Mouse (Mus musculus): ENCODE results near the gene Stard10. TPM values are rescaled to one million over a fixed set of nuclear protein-coding genes. Genes with fewer than 3 reads are reported as not detected.

Stard10 gene
- polyA plus RNA-seq, 1 experiment from 2014 or later = 134 TPM

- H3K4me2 ChIP-seq (ENCODE audit: low read length) = no peak overlapping the region
- no peaks in the 10 kb centered on the region for H3K9me3 ChIP-seq (ENCODE audit: control insufficient read depth, low read length)
- H3K27ac ChIP-seq (ENCODE audit: low read depth) = no peak overlapping the region
- ATAC-seq (replicated peaks; ENCODE audit: low FRiP score, low TSS enrichment, low read depth) (no peak), DNase-seq (ENCODE audit: low spot score) (no peak)
- H3K4me1 ChIP-seq (replicated peaks; ENCODE audit: control insufficient read depth, insufficient read depth, low read length) = peaks cover 9% of the 10 kb centered on the region; the same call in 1 of the 2 replicates
- H3K27me3 ChIP-seq (replicated peaks; ENCODE audit: control insufficient read depth, insufficient read depth, low read length) = no peaks in the 10 kb centered on the region
- H3K9ac ChIP-seq (ENCODE audit: low read length) = no peak overlapping the region
- no peaks in the 10 kb centered on the region for H3K36me3 ChIP-seq (ENCODE audit: control insufficient read depth, insufficient read depth, low read length)
- no peak overlapping the region for H3K4me3 ChIP-seq (ENCODE audit: low read depth, low read length)
- 77% methylated on average over 3 of the region's 3 CpGs for WGBS
Observed at GRCm38 (mm10) chr7:101356868-101357267, 40.0 kb downstream of the Stard10 start.

- no peaks in the 10 kb centered on the region for H3K9me3 ChIP-seq (ENCODE audit: control insufficient read depth, low read length)
- no peak overlapping the region for H3K9ac ChIP-seq (ENCODE audit: low read length)
- no peaks in the 10 kb centered on the region for H3K27me3 ChIP-seq (replicated peaks; ENCODE audit: control insufficient read depth, insufficient read depth, low read length)
- DNase-seq (ENCODE audit: low spot score) (no peak), ATAC-seq (replicated peaks; ENCODE audit: low FRiP score, low TSS enrichment, low read depth) (no peak)
- no peaks in the 10 kb centered on the region for H3K36me3 ChIP-seq (ENCODE audit: control insufficient read depth, insufficient read depth, low read length)
- 71% methylated on average over 3 of the region's 3 CpGs for WGBS
- no peak overlapping the region for H3K4me2 ChIP-seq (ENCODE audit: low read length)
- peaks cover 11% of the 10 kb centered on the region; the same call in 1 of the 2 replicates for H3K4me1 ChIP-seq (replicated peaks; ENCODE audit: control insufficient read depth, insufficient read depth, low read length)
- H3K27ac ChIP-seq (ENCODE audit: low read depth) = no peak overlapping the region
- H3K4me3 ChIP-seq (ENCODE audit: low read depth, low read length) = no peak overlapping the region
Observed at GRCm38 (mm10) chr7:101360406-101360805, 43.5 kb downstream of the Stard10 start.

DNA sequence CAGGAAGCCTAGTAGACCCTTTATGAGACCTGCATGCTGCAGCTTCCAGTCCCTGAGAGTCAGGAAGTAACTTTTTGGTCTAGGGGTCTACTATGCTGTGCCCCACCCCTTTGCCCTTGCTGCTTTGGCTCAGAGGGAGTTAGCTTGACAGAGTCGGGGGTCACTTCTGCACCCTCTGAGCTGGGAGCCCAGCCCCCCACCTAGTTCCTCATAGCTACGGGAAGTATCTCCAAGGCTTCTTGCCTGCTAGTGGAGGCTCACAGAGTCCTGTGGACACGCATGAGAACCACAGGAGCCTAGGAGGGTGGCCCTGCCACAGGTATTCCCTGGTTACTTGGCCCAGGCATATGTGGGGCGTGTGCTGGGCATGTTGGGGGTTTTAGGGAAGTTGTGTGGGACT is 44.1 kb downstream of the Stard10 start:
- no peak overlapping the region for H3K4me2 ChIP-seq (ENCODE audit: low read length)
- no peak overlapping the region for H3K4me3 ChIP-seq (ENCODE audit: low read depth, low read length)
- 74% methylated on average over 4 of the region's 4 CpGs for WGBS
- H3K27me3 ChIP-seq (replicated peaks; ENCODE audit: control insufficient read depth, insufficient read depth, low read length) = no peaks in the 10 kb centered on the region
- H3K9ac ChIP-seq (ENCODE audit: low read length) = no peak overlapping the region
- ATAC-seq (replicated peaks; ENCODE audit: low FRiP score, low TSS enrichment, low read depth) (no peak), DNase-seq (ENCODE audit: low spot score) (no peak)
- H3K27ac ChIP-seq (ENCODE audit: low read depth) = no peak overlapping the region
- H3K4me1 ChIP-seq (replicated peaks; ENCODE audit: control insufficient read depth, insufficient read depth, low read length) = peaks cover 11% of the 10 kb centered on the region; the same call in 1 of the 2 replicates
- H3K36me3 ChIP-seq (ENCODE audit: control insufficient read depth, insufficient read depth, low read length) = no peaks in the 10 kb centered on the region
- H3K9me3 ChIP-seq (ENCODE audit: control insufficient read depth, low read length) = no peaks in the 10 kb centered on the region

GRCm38 (mm10) chr7:101361767-101362166 is 44.9 kb downstream of the Stard10 start:
- whole genome bisulfite sequencing = 54% methylated on average over 4 of the region's 4 CpGs

DNA sequence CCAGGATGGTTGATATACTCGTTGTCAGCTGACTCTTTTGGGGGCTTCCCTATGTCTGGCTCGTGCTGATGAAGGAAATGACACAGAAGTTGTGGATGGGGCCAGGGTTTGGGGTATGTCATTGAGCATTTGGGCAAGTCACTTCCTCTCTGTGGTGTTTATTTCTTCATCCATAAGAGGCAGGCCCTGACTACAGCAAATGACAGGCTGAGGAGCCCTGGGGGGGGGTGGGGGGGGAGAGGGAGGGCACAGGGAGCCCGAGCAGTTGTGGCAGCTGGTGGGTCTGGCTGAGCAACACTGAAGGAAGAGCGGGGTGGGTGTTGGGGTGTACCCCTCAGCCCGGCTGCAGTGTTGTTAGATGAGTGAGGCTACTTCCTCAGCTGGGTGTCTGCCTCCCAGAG is 45.9 kb downstream of the Stard10 start:
- ATAC-seq (replicated peaks; ENCODE audit: low FRiP score, low TSS enrichment, low read depth) (no peak), DNase-seq (ENCODE audit: low spot score) (no peak)
- Histone ChIP-seq H3K4me2 (ENCODE audit: low read length) (no peak overlapping the region), H3K4me1 (replicated peaks; ENCODE audit: control insufficient read depth, insufficient read depth, low read length) (peaks cover 7% of the 10 kb centered on the region; the same call in 1 of the 2 replicates), H3K4me3 (ENCODE audit: low read depth, low read length) (no peak overlapping the region), H3K9me3 (ENCODE audit: control insufficient read depth, low read length) (no peaks in the 10 kb centered on the region), H3K27me3 (replicated peaks; ENCODE audit: control insufficient read depth, insufficient read depth, low read length) (no peaks in the 10 kb centered on the region), H3K27ac (ENCODE audit: low read depth) (no peak overlapping the region), H3K36me3 (ENCODE audit: control insufficient read depth, insufficient read depth, low read length) (no peaks in the 10 kb centered on the region), H3K9ac (ENCODE audit: low read length) (no peak overlapping the region)
- 64% methylated on average over 5 of the region's 5 CpGs for WGBS

More at GRCm38 (mm10) chr7:101361767-101362166, 44.9 kb downstream of the Stard10 start:
- Histone ChIP-seq H3K4me3 (ENCODE audit: low read depth, low read length) (no peak overlapping the region), H3K36me3 (ENCODE audit: control insufficient read depth, insufficient read depth, low read length) (no peaks in the 10 kb centered on the region), H3K27me3 (replicated peaks; ENCODE audit: control insufficient read depth, insufficient read depth, low read length) (no peaks in the 10 kb centered on the region), H3K27ac (ENCODE audit: low read depth) (no peak overlapping the region), H3K4me2 (ENCODE audit: low read length) (no peak overlapping the region), H3K9me3 (ENCODE audit: control insufficient read depth, low read length) (no peaks in the 10 kb centered on the region), H3K9ac (ENCODE audit: low read length) (no peak overlapping the region), H3K4me1 (replicated peaks; ENCODE audit: control insufficient read depth, insufficient read depth, low read length) (peaks cover 11% of the 10 kb centered on the region; the same call in 1 of the 2 replicates)
- DNase-seq (ENCODE audit: low spot score) (no peak), ATAC-seq (replicated peaks; ENCODE audit: low FRiP score, low TSS enrichment, low read depth) (no peak; the same call in 1 of the 2 replicates)

- H3K9ac ChIP-seq (ENCODE audit: low read length) = no peak overlapping the region
- H3K9me3 ChIP-seq (ENCODE audit: control insufficient read depth, low read length) = no peaks in the 10 kb centered on the region
- H3K27ac ChIP-seq (ENCODE audit: low read depth) = no peak overlapping the region
- H3K4me1 ChIP-seq (replicated peaks; ENCODE audit: control insufficient read depth, insufficient read depth, low read length) = 0 out of 2 replicates have a peak, but pooled peaks cover 6% of the 10 kb centered on the region
- no peaks in the 10 kb centered on the region for H3K27me3 ChIP-seq (replicated peaks; ENCODE audit: control insufficient read depth, insufficient read depth, low read length)
- 75% methylated on average over 5 of the region's 5 CpGs for WGBS
- no peak overlapping the region for H3K4me2 ChIP-seq (ENCODE audit: low read length)
- no peaks in the 10 kb centered on the region for H3K36me3 ChIP-seq (ENCODE audit: control insufficient read depth, insufficient read depth, low read length)
- DNase-seq (ENCODE audit: low spot score) (no peak), ATAC-seq (replicated peaks; ENCODE audit: low FRiP score, low TSS enrichment, low read depth) (no peak)
- no peak overlapping the region for H3K4me3 ChIP-seq (ENCODE audit: low read depth, low read length)
Observed at GRCm38 (mm10) chr7:101363914-101364313, 47.0 kb downstream of the Stard10 start.

GRCm38 (mm10) chr7:101367901-101368852 is 51.3 kb downstream of the Stard10 start:
- Histone ChIP-seq H3K9ac (ENCODE audit: low read length) (no peak overlapping the region), H3K4me3 (ENCODE audit: low read depth, low read length) (no peak overlapping the region), H3K36me3 (ENCODE audit: control insufficient read depth, insufficient read depth, low read length) (no peaks in the 10 kb centered on the region), H3K27me3 (replicated peaks; ENCODE audit: control insufficient read depth, insufficient read depth, low read length) (no peaks in the 10 kb centered on the region), H3K9me3 (ENCODE audit: control insufficient read depth, low read length) (no peaks in the 10 kb centered on the region), H3K4me1 (replicated peaks; ENCODE audit: control insufficient read depth, insufficient read depth, low read length) (no peaks in the 10 kb centered on the region), H3K4me2 (ENCODE audit: low read length) (no peak overlapping the region), H3K27ac (ENCODE audit: low read depth) (no peak overlapping the region)
- WGBS = 60% methylated on average over 11 of the region's 11 CpGs
- no peak for ATAC-seq (replicated peaks; ENCODE audit: low FRiP score, low TSS enrichment, low read depth)
- DNase-seq (ENCODE audit: low spot score) = no peak

GRCm38 (mm10) chr7:101369666-101370065 is 52.8 kb downstream of the Stard10 start:
- DNase-seq (ENCODE audit: low spot score) (no peak), ATAC-seq (replicated peaks; ENCODE audit: low FRiP score, low TSS enrichment, low read depth) (no peak)
- H3K36me3 ChIP-seq (ENCODE audit: control insufficient read depth, insufficient read depth, low read length) = no peaks in the 10 kb centered on the region
- no peak overlapping the region for H3K27ac ChIP-seq (ENCODE audit: low read depth)
- no peaks in the 10 kb centered on the region for H3K9me3 ChIP-seq (ENCODE audit: control insufficient read depth, low read length)
- no peaks in the 10 kb centered on the region for H3K27me3 ChIP-seq (replicated peaks; ENCODE audit: control insufficient read depth, insufficient read depth, low read length)
- H3K4me1 ChIP-seq (replicated peaks; ENCODE audit: control insufficient read depth, insufficient read depth, low read length) = no peaks in the 10 kb centered on the region
- no peak overlapping the region for H3K4me2 ChIP-seq (ENCODE audit: low read length)
- 76% methylated on average over 7 of the region's 7 CpGs for WGBS
- no peak overlapping the region for H3K4me3 ChIP-seq (ENCODE audit: low read depth, low read length)
- H3K9ac ChIP-seq (ENCODE audit: low read length) = no peak overlapping the region
